Mouse (Mus musculus): ENCODE results near the gene Wdr6. TPM values are rescaled to one million over a fixed set of nuclear protein-coding genes. Genes with fewer than 3 reads are reported as not detected.

Gene Wdr6
- total and polyA plus RNA-seq, 3 experiments = 43.5 to 44.9 TPM; not detected in 1

- H3K79me2 ChIP-seq (ENCODE audit: control insufficient read depth, insufficient read depth, low read length, poor library complexity) = 0 out of 2 replicates have a peak, but pooled peaks cover 1% of the 10 kb centered on the region
- H3K36me3 ChIP-seq (ENCODE audit: control insufficient read depth in 1 of 2, insufficient read depth in 2 of 2, low read length in 2 of 2) = peaks cover 0 to 29% of the 10 kb centered on the region in 2 experiments; a peak in 2 of 4 replicates
- H3K9ac ChIP-seq (ENCODE audit: control insufficient read depth, low read depth, low read length, poor library complexity, severe bottlenecking) = no peak overlapping the region
- TF ChIP-seq RCOR1 (IDR thresholded peaks at IDR 0.05; ENCODE audit: low read depth, low read length) (no peak), KAT2A (conservative IDR thresholded peaks at IDR 0.05; ENCODE audit: low read depth, low read length) (no peak), ZMIZ1 (IDR thresholded peaks at IDR 0.05; ENCODE audit: low read depth, low read length) (no peak), CTCF (IDR thresholded peaks at IDR 0.05 in 2 of 3, conservative IDR thresholded peaks at IDR 0.05 in 1 of 3; ENCODE audit: control insufficient read depth in 1 of 3, insufficient read depth in 1 of 3, low read depth in 2 of 3, low read length in 3 of 3, poor library complexity in 1 of 3, severe bottlenecking in 1 of 3) (no peak), E2F4 (IDR thresholded peaks at IDR 0.05; ENCODE audit: borderline replicate concordance, low read depth, low read length) (no peak), SMC3 (IDR thresholded peaks at IDR 0.05; ENCODE audit: low read depth, low read length) (0 out of 2 replicates have a peak, but pooled peaks have one; percentile 4)
- H3K9me3 ChIP-seq (replicated peaks; ENCODE audit: insufficient read depth, low read length) = no peaks in the 10 kb centered on the region
- no peaks in the 10 kb centered on the region for H3K4me1 ChIP-seq (ENCODE audit: control insufficient read depth in 1 of 2, insufficient read depth in 2 of 2, low read length in 2 of 2)
- no peak overlapping the region for H3K27ac ChIP-seq (ENCODE audit: control insufficient read depth, low read depth, low read length)
- no peak for DNase-seq (ENCODE audit: low read depth, low spot score)
- H3K4me3 ChIP-seq (ENCODE audit: control insufficient read depth in 1 of 2, insufficient read depth in 1 of 2, low read depth in 2 of 2, low read length in 2 of 2) = no peak overlapping the region
- no peaks in the 10 kb centered on the region for H3K27me3 ChIP-seq (ENCODE audit: control insufficient read depth in 1 of 2, insufficient read depth in 2 of 2, low read length in 2 of 2)
These were observed 38.8 kb upstream of the Wdr6 start for GRCm38 (mm10) chr9:108617301-108617700.

- peaks cover 14 to 40% of the 10 kb centered on the region in 2 experiments for H3K36me3 ChIP-seq (ENCODE audit: control insufficient read depth in 1 of 2, insufficient read depth in 2 of 2, low read length in 2 of 2)
These were observed 32.9 kb upstream of the Wdr6 start for GRCm38 (mm10) chr9:108611488-108611887.

GRCm38 (mm10) chr9:108608889-108609288 lies 30.4 kb upstream of the Wdr6 start:
- no peak for TF ChIP-seq TAL1 (IDR thresholded peaks at IDR 0.05; ENCODE audit: low read length)
- no peak for TF ChIP-seq CHD1 (IDR thresholded peaks at IDR 0.05; ENCODE audit: low read depth, low read length)
- TF ChIP-seq SMC3 (IDR thresholded peaks at IDR 0.05; ENCODE audit: low read depth, low read length) = no peak
- no peak for TF ChIP-seq MAZ (IDR thresholded peaks at IDR 0.05; ENCODE audit: low read depth, low read length)
- TF ChIP-seq POLR2AphosphoS2 (IDR thresholded peaks at IDR 0.05; ENCODE audit: low read length) = no peak
- no peak for TF ChIP-seq NELFE (IDR thresholded peaks at IDR 0.05; ENCODE audit: low read depth, low read length)
- no peak for TF ChIP-seq ZC3H11A (IDR thresholded peaks at IDR 0.05; ENCODE audit: low read depth, low read length)
- no peak for TF ChIP-seq MAFK (IDR thresholded peaks at IDR 0.05; ENCODE audit: borderline replicate concordance, low read depth, low read length)
- TF ChIP-seq ELF1 (IDR thresholded peaks at IDR 0.05; ENCODE audit: low read depth, low read length) = no peak
- TF ChIP-seq GABPA (IDR thresholded peaks at IDR 0.05; ENCODE audit: low read depth, low read length) = no peak
- no peak for TF ChIP-seq NRF1 (IDR thresholded peaks at IDR 0.05; ENCODE audit: insufficient read depth, low read depth, low read length, poor library complexity, severe bottlenecking)
- TF ChIP-seq CHD2 (IDR thresholded peaks at IDR 0.05; ENCODE audit: low read length) = no peak
- no peak for TF ChIP-seq ETS1 (IDR thresholded peaks at IDR 0.05; ENCODE audit: low read depth, low read length)
- no peak for TF ChIP-seq USF1 (IDR thresholded peaks at IDR 0.05; ENCODE audit: low read depth, low read length)
- no peak for TF ChIP-seq CTCF (IDR thresholded peaks at IDR 0.05 in 2 of 3, conservative IDR thresholded peaks at IDR 0.05 in 1 of 3; ENCODE audit: control insufficient read depth in 1 of 3, insufficient read depth in 1 of 3, low read depth in 2 of 3, low read length in 3 of 3, poor library complexity in 1 of 3, severe bottlenecking in 1 of 3)
- no peak for TF ChIP-seq ZKSCAN1 (IDR thresholded peaks at IDR 0.05; ENCODE audit: low read depth, low read length)
- Histone ChIP-seq H3K4me1 (ENCODE audit: control insufficient read depth in 1 of 2, insufficient read depth in 2 of 2, low read length in 2 of 2) (peaks cover 2 to 9% of the 10 kb centered on the region in 2 experiments; a peak in 3 of 4 replicates), H3K4me3 (ENCODE audit: control insufficient read depth in 1 of 2, insufficient read depth in 1 of 2, low read depth in 2 of 2, low read length in 2 of 2) (no peak overlapping the region), H3K9me3 (replicated peaks; ENCODE audit: insufficient read depth, low read length) (no peaks in the 10 kb centered on the region), H3K79me2 (ENCODE audit: control insufficient read depth, insufficient read depth, low read length, poor library complexity) (no peaks in the 10 kb centered on the region), H3K36me3 (ENCODE audit: control insufficient read depth in 1 of 2, insufficient read depth in 2 of 2, low read length in 2 of 2) (peaks cover 14 to 28% of the 10 kb centered on the region in 2 experiments), H3K27me3 (ENCODE audit: control insufficient read depth in 1 of 2, insufficient read depth in 2 of 2, low read length in 2 of 2) (no peaks in the 10 kb centered on the region), H3K9ac (ENCODE audit: control insufficient read depth, low read depth, low read length, poor library complexity, severe bottlenecking) (no peak overlapping the region), H3K27ac (ENCODE audit: control insufficient read depth, low read depth, low read length) (no peak overlapping the region)
- DNase-seq (ENCODE audit: low read depth, low spot score) = no peak

More at GRCm38 (mm10) chr9:108611488-108611887, 32.9 kb upstream of the Wdr6 start:
- Histone ChIP-seq H3K79me2 (ENCODE audit: control insufficient read depth, insufficient read depth, low read length, poor library complexity) (no peaks in the 10 kb centered on the region), H3K27ac (ENCODE audit: control insufficient read depth, low read depth, low read length) (no peak overlapping the region), H3K27me3 (ENCODE audit: control insufficient read depth in 1 of 2, insufficient read depth in 2 of 2, low read length in 2 of 2) (no peaks in the 10 kb centered on the region), H3K9me3 (replicated peaks; ENCODE audit: insufficient read depth, low read length) (no peaks in the 10 kb centered on the region), H3K4me1 (ENCODE audit: control insufficient read depth in 1 of 2, insufficient read depth in 2 of 2, low read length in 2 of 2) (peaks cover 2 to 9% of the 10 kb centered on the region in 2 experiments; a peak in 3 of 4 replicates), H3K9ac (ENCODE audit: control insufficient read depth, low read depth, low read length, poor library complexity, severe bottlenecking) (no peak overlapping the region), H3K4me3 (ENCODE audit: control insufficient read depth in 1 of 2, insufficient read depth in 1 of 2, low read depth in 2 of 2, low read length in 2 of 2) (no peak overlapping the region)
- TF ChIP-seq POLR2AphosphoS2 (IDR thresholded peaks at IDR 0.05; ENCODE audit: low read length) (no peak), CHD1 (IDR thresholded peaks at IDR 0.05; ENCODE audit: low read depth, low read length) (no peak), TCF12 (IDR thresholded peaks at IDR 0.05; ENCODE audit: low read depth, low read length) (no peak), UBTF (IDR thresholded peaks at IDR 0.05; ENCODE audit: borderline replicate concordance, insufficient read depth, low read depth, low read length) (no peak), ZNF384 (IDR thresholded peaks at IDR 0.05; ENCODE audit: low read depth, low read length) (no peak), SMC3 (IDR thresholded peaks at IDR 0.05; ENCODE audit: low read depth, low read length) (no peak), SIN3A (IDR thresholded peaks at IDR 0.05; ENCODE audit: low read length) (no peak), USF1 (IDR thresholded peaks at IDR 0.05; ENCODE audit: low read depth, low read length) (no peak), TAL1 (IDR thresholded peaks at IDR 0.05; ENCODE audit: low read length) (no peak), MAX (IDR thresholded peaks at IDR 0.05; ENCODE audit: low read length) (no peak), ZKSCAN1 (IDR thresholded peaks at IDR 0.05; ENCODE audit: low read depth, low read length) (no peak), CTCF (IDR thresholded peaks at IDR 0.05 in 2 of 3, conservative IDR thresholded peaks at IDR 0.05 in 1 of 3; ENCODE audit: control insufficient read depth in 1 of 3, insufficient read depth in 1 of 3, low read depth in 2 of 3, low read length in 3 of 3, poor library complexity in 1 of 3, severe bottlenecking in 1 of 3) (no peak), MAFK (IDR thresholded peaks at IDR 0.05; ENCODE audit: borderline replicate concordance, low read depth, low read length) (no peak), MXI1 (IDR thresholded peaks at IDR 0.05; ENCODE audit: low read depth, low read length) (no peak)
- DNase-seq (ENCODE audit: low read depth, low spot score) = no peak
